Mouse (Mus musculus) megakaryocyte progenitor cell, adult 5-6 weeks (primary cell): ENCODE data around the gene Tmem259. TPM values are rescaled to one million over a fixed set of nuclear protein-coding genes. Genes with fewer than 3 reads are reported as not detected.

Source experiments
- ATAC-seq: replicated peaks from 2 replicates; pipeline ENCODE4 v1.8.0; 2016; ENCODE audit warnings: mild to moderate bottlenecking, moderate TSS enrichment, inconsistent platforms; ENCODE audit not compliant: poor library complexity
- total RNA-seq, 2 experiments: library from RNA; stranded (forward) in 1 of 2; stranded (reverse) in 1 of 2; fragments of 157-497, 149-512 nt in 1 of 2; fragments of 200-1000 nt in 1 of 2; gene quantifications; 2 replicates each; pipeline versions ENCODE4 v1.2.3 to v1.2.4; 2015 to 2017

Gene Tmem259
- total RNA-seq, 2 experiments from 2014 or later = 38.9 to 44.6 TPM

DNA sequence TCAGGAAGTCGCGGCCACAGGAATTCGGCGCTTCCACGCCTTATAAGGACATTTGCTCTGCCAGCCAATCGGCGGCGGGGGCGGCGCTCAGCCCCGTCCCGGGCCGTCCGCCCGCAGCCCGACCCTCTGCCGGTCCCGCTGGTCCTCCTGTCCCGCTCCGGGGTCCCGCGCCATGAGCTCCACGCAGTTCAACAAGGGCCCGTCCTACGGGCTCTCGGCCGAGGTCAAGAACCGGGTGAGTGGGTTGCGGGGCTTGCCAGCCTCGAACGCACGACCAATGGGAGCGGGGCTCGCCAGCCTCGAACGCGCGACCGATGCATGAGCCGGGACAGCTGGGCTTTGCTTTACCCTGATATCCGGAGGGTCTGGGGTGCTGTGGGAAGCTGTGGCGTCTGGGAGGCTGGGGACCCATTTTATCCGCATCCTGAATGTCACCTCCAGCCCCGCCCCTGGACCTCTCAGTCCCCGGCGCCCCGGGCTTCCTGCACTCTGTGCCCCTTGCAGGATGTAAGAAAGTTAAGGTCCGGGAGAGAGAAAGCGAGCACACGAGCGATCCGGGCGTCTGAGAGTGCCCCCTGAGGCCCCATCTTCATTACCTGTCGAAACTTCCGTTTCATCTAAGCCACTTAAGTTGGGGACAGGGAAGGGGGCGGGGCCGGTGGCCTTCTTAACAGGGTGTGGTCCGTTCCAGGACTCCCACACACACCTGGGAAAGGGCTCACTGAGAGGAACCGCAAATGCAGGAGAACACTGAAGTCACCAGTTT, 4.6 kb upstream of the Tmem259 start, which contains the start of gene Cnn2:
TSS of gene Cnn2 (plus strand) at position 79 of the 766 bp plus-strand sequence.
- ATAC-seq = no peak

DNA sequence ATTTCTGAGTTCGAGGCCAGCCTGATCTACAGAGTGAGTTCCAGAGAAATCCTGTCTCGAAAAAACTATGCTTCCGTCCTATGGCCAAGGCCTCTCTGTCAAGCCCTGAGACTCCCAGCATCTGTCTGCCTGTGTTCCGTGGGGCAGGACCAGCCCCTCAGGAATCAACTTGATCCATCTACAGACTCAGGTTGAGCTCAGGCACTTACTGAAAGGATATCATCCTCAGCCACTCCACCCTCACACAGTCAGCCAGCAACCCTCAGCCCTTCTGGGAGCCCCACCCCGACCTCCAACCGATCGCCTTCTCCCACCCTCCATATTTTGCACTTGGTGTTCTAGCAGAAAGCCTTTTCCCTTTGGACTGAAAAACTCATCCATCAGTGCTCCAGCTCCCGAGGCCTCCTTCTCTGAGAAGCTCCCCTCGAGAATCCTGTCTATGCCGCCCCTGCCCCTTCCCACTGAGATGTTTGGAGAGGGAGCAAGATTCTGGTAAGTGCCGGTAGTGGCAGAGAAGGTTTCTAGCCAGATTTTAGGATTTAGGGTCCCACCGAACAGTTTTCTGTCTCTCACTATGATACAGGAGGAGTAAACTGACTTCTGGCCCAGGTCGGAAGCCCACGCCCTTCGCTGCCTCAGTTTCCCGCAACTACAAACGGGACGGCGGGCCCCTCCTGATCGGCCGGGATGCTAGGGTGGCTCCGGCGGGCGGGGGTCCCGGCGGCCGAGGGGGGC, 3.8 kb upstream of the Tmem259 start:
- no peak for ATAC-seq

DNA sequence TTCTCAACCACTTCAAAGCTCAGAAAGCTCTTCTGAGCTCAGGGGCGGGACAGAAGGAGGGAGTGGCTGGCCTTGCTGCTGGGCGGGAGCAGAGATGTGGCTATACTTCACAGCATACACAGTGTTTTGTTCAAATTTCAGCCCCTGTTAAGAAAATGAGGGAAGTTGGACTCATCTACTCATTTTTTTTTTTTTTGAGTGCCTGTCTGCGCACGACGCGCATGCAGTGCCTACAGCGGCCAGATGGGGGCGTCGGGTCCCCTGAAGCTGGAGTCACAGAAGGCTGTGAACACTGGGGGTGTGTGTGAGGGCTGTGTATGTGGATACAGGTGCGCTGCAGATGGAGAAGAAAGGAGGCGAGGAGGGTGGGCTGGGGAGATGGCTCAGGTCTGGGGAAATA, 2.8 kb upstream of the Tmem259 start:
- ATAC-seq = peak; percentile 29

DNA sequence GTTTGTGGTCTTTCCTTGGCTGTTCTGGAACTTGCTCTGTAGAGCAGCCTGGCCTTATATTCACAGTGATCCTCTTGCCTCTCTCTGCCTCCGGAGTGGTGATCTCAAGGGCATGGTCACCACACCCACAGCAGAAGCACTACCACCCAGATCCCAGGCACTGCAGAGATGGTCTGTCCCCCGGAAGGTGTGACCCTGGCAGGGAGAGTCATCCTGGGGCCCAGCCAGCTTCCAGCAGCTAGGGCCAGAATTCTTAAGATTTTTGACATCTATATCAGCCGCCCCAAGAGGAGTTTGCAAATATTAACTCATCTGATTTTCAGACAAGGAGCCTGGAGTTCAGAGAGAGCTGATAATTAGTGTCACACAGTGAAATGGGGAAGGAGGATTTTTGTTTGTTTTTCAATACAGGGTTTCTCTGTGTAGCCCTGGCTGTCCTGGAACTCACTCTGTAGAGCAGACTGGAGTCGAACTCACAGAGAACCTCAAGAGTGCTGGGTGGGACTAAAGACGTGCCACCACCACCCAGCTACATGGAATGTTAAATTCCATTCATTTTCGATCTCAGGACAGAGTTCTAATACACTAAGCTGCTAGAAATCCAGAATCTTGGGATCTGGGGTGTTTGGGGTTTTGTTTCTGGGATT, 2.2 kb upstream of the Tmem259 start:
- no peak for ATAC-seq

DNA sequence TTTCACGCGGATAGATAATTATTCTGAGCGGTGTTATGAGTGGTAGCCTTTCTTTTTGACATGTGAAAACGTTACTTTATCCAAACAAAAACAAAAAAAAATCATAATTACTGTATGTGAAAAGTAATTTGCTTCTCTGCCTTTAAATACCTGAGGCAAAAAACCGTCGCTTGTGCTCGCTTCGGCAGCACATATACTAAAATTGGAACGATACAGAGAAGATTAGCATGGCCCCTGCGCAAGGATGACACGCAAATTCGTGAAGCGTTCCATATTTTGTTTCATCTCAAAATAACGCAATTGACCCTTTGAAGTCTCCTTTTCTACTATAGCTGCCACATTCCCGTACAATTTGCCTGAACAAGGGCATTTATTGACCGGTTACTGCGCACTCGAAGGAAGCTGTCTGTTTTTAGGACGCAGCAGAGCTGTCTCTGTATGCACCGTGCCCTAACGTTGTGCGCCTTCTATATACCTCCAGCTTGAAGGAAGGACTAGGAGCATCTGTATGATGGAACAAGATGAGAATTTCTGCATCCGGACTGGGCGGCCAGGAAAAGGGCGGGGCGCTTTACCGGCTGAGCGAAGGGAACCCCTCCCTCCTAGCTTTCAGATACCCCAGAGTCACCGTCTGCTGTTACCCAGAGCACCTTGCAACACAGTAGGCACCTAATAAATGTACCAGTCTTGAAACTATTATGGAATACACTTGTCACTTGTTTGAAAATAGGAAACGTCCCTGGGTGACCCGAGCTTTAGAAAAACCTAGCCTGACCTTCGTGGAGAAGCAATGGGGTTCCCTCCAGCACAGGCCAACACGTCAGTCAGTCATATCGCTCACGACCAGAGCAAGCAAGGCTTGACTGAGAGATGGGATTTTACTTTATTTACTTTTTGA, 1.5 kb upstream of the Tmem259 start:
- ATAC-seq = peak; percentile 18

DNA sequence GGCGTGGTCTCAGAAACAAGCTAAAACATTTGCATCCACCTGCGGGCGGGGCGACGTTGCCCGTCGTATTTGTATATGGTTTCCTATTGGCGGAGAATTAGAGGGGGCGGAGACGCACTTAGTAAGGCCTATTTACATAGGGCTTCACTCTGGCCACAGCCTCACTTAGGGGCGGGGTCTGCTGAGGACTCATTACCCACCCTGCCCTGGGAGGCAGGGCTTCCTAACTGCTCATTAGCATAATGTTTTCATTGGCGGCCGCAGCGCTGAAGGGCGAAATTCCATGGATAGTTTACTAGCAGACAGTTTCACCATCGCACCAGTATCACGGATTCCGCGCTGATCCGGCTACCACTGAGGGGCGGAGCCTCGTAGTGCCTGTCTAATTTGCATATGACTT, 741 bp upstream of the Tmem259 start:
- ATAC-seq = peak; percentile 65

DNA sequence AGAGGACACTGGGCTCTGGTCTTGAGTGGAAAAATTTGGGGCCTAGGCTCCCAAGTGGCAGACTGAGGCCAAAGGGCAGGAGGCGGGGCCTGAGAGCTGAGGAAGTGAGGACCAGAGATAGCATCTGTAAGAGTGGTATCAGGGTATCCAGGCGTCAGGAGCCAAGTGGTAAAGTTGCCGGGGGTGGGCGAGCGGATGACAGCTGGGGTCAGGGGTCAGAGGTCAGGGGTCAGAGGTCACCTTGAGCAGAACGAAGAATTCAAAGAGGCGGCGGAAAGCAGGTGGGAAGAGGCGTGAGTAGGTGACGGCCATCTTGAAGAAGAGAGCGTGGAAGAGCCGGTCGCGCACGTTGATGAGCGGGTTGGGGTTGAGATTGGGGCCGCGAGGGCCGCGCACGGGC, 460 bp downstream of the Tmem259 start:
- ATAC-seq = peak; percentile 10

DNA sequence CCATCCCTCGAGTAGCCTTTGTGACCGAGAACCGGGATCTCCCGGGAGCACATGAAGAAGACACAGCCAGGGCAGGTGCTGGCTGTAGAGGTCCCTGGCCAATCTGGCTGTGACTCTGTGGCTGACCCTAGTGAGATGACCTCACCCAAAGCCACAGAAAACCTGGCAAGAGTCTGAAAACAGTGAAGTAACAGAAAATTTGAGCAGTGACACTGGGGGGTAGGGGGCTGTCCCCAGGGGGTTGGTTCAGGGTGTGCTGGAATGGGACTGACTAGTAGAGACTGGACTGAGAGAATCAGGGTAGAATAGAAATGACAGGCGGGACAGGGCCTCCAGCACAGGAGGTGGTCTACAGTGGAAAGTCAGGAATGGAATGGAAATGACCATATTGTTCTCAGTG, 925 bp downstream of the Tmem259 start:
- ATAC-seq = no peak

DNA sequence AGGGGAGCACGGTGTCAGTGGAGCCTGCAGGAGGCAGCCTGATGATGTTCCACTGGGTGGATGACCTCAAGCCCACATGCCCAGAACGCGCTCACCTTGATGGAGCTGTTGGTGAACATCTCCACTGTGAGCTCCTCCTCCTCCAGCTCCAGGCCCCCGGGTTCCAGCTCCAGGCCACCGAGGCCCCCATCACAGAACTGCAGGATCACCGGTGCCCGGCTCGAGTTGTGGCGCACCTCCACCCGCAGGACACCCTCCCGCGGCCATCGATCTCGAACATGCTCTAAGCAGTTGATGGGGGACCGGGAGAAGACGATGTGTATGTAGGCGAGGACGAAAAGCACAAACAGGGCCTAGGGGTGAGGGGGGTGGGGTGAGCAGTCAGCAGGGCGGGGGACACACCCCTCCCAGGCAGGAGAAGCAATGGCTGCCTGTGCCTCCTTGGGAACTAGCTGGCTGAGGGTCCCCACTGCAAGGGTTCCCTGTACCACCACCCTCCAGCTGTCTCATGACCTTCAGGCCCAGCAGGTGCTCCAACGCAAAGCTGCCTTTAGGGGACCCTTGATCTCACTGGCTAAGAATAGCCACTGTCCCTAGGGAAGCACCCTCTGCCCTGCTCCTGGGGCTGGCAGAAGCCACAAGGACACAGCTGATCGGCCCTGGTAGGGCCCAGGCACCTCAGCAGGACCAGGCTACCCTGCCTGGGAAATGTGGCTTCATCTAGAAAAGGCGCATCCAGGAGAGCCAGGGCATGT, 4.6 kb downstream of the Tmem259 start:
- no peak for ATAC-seq

DNA sequence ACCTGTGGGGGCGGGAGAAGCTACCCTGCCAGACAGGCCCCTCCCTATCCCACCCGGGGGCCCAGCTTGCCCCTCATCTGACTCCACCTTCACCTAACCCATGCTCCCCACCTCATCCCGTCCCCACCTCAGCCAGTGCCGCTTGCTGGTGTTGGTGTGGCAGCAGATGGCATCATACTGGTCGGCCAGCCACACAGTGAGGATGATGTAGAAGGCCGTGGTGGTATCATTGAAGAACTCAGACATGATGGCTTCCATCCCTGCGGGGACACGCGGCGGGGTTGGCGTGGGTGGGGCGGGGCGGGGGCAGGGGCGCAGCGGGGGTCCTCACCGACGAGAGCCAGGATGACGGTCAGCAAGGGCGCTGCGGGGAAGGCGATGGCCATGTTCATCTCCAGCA, 6.1 kb downstream of the Tmem259 start:
- no peak for ATAC-seq

DNA sequence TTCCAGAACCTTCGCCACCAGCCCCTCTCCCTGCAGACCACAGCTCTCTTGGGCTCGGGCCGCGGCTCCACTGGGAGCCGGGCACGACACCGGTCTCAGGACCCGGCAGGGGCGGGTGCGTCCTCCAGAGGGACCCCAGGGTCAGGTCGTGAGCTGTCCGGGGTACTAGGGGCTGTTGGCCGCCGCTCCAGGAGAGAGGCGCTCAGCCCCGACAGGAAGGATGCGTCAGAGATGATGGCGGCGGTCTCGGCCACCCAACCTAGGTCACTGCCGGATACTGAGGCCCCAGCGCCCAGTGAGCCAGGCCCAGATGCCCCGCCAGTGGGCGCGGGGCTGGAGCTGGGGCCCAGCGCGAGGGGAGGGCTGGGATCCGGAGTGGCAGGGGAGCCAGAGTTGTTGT, 6.8 kb downstream of the Tmem259 start:
- no peak for ATAC-seq

DNA sequence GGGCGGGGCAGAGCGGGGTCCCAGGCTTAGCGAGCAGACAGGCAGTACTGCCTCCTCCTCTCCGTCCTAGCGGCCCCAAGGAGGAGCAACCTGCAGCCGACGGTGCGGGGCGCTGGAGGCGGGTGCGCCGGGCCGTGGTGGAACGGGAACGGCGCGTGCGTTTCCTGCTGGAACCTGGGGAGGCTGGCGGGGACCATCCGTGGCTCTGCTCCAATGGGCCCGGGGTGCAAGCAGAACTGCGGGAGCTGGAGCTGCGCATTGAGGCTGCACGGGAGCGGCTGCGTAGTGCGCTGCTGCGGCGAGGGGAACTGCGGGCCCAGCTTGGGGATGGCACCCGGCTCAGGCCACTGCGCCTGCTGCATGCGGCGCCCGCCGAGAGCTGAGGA, 7.4 kb downstream of the Tmem259 start:
- ATAC-seq = no peak

DNA sequence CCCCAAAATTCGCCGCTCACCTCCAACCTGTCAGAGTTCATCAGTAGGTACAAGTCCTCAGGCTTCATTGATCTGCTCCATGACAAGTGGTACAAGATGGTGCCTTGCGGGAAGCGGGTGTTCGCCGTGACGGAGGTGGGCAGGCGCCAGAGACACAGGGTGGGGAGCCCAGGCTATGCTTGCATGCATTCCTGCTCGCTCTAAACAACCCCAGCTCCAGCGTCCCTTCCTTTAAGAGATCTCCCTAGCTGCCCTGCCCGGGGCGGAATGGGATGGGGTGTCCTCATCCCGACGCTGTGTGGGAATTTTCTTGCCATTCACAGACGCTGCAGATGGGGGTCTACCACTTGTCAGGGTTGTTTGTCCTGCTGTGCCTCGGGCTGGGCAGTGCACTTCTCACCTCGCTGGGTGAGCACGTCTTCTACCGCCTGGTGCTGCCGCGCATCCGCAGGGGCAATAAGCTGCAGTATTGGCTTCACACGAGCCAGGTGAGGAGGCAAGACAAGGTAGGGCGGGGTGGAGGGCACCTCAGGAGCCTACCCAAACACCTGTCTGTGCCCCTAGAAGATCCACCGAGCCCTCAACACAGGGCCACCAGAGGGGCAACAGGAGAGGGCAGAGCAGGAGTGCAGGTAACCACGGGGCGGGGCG, 7.9 kb downstream of the Tmem259 start:
- ATAC-seq = no peak

DNA sequence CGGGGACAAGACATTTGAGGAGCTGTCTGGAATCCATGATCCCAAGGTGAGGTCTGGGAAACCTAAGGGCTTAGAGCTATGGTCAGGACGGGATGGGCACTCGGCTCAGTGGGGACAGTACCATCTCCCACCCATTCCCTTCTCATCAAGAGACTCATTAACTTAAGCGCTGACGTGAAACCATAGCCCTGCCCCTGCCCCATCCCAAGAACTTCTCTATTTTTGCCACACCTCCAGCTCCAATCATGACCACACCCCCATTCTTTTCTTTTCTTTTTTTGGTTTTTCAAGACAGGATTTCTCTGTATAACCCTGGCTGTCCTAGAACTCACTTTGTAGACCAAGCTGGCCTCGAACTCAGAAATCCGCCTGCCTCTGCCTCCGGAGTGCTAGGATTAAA, 9.5 kb downstream of the Tmem259 start:
- ATAC-seq = peak; percentile 41

DNA sequence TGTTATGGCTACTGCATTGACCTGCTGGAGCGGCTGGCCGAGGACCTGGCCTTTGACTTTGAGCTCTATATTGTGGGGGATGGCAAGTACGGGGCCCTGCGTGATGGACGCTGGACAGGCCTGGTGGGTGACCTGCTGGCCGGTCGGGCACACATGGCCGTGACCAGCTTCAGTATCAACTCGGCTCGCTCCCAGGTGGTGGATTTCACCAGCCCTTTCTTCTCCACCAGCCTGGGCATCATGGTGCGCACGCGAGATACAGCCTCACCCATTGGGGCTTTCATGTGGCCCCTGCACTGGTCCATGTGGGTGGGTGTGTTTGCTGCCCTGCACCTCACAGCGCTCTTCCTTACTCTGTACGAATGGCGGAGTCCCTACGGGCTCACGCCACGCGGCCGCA, 10.0 kb downstream of the Tmem259 start:
- ATAC-seq = no peak

DNA sequence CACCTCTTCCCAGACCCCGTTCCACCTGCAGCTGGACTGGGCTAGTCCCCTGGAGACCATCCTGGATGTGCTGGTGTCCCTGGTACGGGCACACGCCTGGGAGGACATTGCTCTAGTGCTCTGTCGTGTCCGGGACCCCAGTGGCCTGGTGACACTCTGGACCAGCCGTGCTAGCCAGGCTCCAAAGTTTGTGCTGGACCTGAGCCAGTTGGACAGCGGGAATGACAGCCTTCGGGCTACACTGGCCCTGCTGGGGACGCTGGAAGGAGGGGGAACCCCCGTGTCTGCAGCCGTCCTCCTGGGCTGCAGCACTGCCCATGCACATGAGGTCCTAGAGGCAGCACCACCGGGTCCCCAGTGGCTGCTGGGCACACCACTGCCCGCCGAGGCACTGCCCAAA, 11.3 kb downstream of the Tmem259 start:
- no peak for ATAC-seq

DNA sequence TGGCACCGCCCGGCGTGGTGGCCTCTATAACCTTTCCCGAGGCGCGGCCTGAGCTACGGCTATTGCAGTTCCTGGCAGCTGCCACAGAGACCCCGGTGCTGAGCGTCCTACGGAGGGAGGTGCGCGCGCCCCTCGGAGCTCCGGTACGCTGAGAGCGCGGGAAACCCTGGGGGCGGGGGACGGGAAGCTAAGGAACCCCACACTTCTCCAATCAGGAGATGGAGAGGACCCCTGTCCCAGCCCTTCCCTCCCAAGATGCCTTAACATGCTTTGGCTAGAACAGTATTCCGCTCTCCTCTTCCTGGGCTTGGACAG, 13.0 kb downstream of the Tmem259 start:
- no peak for ATAC-seq

DNA sequence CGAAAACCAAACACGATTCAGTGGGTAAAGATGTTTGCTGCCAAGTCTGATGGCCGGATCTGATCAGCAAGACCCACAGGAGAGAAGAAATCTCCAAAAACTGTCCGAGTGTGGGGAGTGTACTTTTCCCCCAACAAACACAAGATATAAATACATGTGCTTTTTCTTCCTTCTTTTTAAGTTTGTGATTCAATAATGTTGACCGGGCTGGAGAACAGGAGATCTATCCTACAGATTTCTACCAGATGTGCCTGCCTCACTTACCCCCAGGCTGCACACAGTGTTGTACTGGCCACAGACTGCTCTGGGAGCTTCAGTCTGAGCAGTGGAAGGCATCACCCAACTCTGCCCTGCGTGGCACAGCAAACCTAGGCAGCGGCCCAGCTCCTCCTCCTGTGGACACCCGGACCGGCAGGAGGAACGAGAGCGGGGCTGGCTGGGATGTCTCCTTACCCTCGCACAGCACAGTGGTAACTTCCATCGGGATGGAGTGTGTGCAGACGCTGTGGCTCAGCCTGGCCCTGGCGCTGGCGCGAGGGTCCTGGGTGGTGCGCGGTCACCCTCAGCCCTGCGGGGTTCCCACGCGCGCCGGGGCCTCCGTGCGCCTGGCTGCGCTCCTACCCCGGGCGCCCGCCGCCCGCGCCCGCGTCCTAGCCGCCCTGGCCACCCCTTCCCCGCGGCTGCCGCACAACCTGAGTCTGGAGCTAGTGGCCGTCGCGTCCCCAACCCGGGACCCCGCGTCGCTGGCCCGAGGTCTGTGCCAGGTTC, 13.5 kb downstream of the Tmem259 start, which contains the start of gene Grin3b:
TSS of gene Grin3b (plus strand) at position 301 of the 768 bp plus-strand sequence.
- ATAC-seq = no peak

DNA sequence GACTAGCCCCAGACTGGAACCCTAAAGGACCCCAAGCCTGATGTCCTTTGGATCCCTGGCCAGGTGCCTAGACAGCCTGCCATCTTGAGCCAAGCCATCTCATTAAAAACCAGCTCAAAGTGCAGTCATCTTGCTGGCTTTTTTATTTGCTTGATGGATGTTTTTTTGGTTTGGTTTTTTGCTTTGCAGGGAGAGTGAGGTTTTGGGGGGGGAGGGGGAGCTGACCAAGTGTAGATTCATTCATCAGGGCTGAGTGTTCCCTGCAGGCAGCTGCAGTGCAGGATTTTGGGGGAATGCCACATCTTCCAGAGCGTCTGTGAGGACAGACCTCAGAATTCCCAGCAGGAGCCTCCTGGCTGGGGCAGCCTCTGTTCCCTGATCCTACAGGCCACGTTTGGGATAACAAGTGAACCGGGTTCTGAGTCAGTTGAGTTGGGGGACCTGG, 15.0 kb downstream of the Tmem259 start:
- no peak for ATAC-seq
